Mouse (Mus musculus) lung, postnatal 4 days (tissue): ENCODE data around the gene Stpg2.
"Not testable (repeated sequence)": the region's sequence is repeated elsewhere in the genome, so short reads cannot be mapped to it uniquely, and the experiment has no call there.

Experiments
- DNase-seq, 2 experiments: peaks; one replicate each; pipeline ENCODE4 v3.0.0; 2021

Gene Stpg2

DNA sequence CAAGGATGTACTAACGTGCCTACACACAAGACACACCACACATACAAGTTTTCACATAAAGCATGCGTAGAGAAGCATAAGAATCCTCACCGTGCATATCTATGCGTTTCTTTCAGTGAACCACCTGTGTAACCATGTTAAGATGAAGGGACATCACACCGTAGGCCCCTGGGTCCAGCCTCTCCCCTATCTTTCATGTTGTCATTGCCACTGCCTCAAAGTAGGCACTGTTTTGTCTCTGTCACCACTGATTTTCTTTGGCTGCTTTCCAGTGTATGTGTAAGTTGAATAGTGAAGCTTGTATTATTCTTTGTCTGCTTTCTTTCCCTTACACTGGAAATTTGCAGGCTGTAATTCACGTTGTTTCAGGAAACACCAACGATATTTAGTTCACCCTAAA lies 236.7 kb downstream of the Stpg2 start:
- no peak for DNase-seq

DNA sequence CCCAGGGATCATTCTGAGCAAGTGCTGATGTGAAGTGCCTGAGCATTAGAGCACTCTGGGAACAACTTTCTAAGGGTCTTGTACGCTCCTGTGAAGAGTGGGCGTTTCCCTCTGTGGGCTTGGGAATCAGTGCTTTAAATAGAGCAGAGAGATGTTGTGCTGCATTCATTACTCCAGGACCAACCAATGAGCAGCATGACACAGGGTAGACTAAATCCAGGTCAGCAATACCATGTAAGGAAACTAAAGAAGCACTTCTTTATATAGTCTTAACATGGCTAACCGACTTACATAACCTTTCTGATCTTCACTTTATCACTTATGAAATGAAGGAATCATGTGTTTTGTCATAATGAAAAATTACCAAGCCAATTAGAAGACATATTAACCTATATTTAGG lies 290.4 kb downstream of the Stpg2 start:
- DNase-seq: no peak

DNA sequence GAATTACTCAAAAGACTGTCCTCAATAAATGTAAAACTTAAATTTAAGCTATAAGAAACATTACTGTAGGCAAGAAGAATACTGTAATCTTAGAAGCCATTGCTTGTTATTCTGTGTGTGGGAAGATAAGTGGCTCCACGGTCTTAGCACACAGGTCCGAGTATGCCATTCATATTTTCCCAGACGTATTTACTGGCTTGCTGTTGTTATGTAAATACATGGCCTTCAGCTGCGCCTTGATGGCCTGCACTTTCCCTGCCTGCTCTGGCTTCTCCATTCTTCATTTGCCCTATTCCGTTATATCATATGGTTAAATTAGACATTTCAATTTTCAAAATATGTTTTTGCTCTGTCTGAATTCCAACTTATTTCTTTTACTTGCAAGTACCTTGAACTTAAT lies 296.7 kb downstream of the Stpg2 start:
- no peak for DNase-seq

DNA sequence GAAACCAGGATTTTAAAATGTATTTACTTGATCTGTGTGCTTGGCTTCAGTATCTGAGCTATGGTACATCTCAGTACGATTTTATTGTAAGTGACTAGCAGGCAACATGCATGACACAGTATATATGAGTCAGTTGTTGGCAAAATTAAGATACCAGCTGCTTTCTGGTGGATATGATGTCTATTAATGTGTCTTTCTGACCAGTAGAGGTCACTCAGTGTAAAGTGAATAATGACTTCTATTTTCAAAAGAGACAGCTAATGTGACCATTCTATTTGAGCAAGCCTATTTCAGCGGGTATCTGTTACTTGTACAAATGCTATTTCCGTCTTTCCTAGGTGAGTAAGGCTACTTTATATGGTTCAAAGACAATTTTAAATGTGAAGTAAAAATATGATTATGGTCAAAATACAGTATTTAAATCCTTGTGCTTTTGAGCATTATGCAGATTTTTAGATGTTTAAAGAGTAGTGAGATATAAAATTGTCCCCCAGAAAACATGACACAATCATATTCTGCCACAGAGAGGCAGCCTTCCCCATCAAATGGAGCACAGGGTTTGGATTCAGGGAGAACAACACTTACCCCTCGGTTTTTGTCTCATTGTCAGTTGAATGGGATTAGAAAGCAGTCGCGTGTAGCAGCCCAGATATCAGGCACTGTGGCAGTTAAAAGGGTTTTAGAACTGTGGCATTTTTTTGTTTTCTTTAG lies 303.9 kb downstream of the Stpg2 start:
- no peak for DNase-seq

DNA sequence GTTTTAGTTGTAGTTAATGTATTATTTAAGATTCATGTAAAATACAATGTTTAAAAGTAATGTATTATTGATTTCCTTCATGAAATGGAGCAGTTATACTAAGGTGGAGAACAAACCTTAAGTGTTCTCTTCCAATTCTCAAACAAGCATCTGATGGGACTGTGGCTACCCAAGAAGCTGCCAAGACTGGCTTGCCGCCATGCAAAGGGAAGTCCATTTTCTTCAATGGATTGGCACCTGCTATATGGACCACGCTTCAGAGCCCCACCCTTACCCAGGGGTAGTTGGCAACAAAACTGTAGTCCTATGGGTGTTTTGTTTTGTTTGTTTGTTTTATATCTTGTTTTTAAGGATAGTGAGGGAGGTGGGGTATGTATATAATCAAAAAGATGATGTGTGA lies 373.0 kb downstream of the Stpg2 start:
- DNase-seq: no peak

DNA sequence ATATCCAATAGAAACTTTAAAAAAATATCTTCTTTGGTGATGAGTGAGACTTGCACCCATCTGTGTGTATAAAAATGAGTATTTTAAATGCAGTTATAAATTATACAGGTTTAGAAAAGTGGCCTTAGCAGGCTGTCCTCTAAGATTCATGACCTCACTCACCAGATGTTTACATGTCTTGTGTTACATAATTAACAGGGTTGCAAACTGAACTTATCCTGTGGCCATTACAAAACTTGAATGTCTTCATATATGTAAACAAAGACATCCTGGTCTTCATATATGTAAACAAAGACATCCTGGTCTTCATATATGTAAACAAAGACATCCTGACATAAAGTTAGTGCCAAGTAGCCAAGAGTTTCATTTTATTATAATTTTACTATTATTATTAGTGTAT lies 375.8 kb downstream of the Stpg2 start:
- no peak for DNase-seq

DNA sequence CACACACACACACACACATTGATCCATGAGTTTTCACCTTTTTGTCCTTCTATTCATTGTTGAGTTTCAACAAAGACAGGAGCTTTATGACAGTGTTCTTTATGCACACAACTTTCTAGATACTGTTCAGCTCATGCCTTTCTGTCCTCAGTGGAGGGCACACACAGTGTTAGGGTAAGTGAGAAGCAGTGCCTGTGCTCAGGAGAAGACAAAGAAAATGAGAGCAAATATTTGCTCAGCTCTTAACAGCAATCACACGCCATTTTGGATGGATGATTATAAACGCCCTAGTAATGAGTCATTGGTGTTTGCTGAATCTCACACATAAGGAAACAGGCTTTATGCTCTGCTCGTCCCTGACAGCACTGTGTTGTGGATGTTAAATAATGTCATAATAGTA lies 394.0 kb downstream of the Stpg2 start:
- DNase-seq: no peak

DNA sequence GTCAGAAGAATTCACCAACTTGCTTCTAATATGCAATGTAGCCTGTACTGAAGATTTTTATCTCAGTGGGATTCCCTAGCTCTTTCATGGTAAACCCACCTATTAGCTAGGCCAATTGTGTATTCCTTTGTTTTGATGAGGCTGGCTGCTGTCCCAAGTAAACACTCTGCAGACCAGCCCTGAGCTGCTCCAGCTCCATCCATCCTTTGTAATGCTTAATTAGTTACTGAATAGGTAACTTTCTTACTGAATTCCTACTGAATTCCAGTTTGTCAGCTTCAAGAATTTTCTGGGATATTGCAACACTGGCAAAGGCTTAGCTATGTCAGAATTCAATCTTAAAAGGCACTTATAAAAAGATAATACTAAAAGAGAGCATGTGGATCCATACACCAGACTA lies 402.8 kb downstream of the Stpg2 start:
- DNase-seq: not testable (repeated sequence)

DNA sequence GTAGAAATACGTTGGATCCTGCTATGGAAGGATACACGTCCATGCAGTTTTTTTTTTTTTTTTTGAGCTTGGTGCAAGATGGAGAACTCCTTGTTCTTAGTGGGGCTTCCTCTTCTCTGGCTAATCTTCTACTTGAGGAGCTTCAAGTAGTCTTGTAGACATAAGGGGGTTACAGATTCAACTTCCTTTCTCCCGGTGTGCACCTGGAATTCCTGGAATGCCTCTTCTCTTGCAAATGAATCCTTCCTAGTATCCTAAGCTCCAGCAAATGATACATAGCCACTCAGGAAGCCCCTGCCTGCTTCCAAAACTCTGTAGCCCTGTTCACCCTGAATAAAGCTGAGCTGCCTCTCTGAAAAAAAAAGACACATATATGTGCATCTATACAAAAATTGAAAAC lies 409.1 kb downstream of the Stpg2 start:
- no peak for DNase-seq

DNA sequence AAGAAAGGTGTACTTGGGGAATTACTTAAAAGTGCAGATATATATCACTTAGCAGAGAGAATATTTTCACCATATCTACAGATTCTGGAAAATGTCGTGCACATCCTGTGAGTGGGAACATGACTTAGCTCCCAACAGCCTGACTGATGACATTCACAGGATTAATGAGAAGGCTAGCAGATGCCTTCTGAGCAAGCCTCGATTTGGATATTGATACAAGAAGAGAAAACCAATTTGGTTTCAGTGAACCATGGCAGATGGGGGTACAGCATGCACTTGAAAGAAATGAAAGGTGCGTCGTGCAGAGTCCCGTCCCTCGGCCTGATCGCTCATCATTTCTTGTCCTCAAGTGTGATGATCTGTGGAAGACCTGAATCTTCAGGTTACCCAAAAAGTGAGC lies 410.3 kb downstream of the Stpg2 start:
- DNase-seq: no peak

DNA sequence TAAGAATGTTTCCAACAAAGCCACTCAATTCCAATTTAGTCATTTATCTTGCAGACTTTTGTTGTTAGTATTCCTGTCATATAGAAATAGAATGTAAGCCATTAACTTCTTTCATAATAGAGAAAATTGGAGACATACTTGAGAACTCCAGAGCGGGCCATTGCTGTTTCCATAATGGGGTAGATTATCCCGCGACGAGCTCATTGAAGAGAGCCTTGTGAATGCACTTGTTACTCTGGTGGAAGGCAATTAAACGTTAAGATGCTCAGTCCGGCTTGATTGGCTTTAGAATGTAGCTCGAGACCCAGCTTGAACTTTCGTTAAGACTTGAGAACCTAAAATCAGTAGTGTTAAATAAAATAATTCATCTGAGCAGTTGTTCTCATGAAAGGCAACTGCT lies 432.4 kb downstream of the Stpg2 start:
- DNase-seq: no peak

DNA sequence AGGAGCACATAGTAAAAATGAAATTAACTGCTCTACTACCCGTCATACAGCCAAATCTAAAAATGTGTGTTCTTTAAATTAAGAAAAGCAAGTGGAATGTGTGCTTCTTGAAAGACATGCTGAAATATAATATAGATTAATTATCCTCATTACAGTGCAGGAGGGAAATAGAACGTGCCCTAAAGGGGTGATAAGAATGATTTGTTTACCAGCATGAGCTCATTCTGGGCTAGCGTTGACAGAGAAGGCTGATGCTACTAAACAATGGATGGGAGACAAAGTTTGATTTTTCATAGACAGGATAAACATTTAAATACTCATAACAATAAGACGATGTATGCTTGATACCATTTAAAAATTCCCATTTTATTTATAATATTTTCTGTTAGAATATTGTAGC lies 446.0 kb downstream of the Stpg2 start:
- DNase-seq: no peak

DNA sequence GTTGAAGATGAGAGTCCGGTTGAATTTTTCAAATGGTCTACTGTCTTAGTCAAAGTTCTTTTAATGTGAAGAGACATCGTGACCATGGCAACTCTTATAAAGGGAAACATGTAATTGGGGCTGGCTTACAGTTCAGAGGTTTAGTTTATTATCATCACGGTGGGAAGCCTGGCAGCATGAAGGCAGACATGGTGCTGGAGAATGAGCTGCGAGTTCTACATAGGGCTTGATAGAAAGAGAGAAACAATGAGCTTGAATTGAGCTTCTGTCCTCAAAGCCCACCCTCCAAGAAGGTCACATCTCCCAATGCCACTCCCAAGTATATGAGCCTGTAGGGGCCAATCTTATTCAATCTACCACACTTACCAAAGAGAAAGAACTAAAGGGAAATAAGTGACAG lies 453.9 kb downstream of the Stpg2 start:
- no peak for DNase-seq

DNA sequence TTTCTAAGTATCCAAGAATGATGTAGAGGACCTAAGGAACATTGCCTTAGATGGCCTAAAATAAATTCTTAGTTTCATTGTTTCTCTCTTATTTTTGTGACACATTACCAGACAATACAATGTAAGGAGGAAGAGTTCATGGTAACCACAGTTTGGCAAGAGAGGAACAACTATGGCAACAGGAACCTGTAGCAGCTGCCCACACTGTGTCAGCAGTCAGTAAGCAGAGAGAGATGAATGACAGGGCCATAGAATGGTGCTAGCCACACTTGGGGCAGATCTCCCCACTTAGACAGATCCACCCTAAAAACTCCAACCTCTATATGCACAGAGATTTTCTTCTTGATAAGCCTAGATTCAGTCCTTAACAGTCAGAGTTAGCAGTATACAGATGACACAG lies 456.7 kb downstream of the Stpg2 start:
- no peak for DNase-seq

DNA sequence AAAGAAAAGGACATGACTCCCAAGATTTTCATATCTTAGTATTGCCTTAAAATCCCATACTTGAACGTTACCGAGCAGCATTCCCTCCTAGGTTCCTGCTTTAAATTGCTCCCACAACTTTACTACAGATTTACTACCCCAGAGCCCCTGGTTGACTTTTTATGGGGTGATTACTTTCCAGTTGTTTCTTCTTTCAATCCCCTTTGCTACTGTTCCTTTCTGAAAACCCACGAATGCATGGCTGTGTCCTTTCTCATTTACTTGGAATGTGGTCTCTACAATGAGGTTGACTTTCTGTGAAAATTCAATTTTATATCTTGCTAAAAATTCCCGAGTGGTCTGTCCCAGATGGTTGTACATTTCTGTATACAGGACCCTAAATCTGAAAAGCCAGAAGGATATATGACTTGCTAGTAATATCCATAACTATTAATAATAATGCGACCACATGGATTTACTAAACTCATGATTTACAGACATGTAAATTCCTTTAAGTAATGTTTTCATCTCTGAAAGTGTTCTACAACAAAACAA lies 458.3 kb downstream of the Stpg2 start:
- DNase-seq: no peak

DNA sequence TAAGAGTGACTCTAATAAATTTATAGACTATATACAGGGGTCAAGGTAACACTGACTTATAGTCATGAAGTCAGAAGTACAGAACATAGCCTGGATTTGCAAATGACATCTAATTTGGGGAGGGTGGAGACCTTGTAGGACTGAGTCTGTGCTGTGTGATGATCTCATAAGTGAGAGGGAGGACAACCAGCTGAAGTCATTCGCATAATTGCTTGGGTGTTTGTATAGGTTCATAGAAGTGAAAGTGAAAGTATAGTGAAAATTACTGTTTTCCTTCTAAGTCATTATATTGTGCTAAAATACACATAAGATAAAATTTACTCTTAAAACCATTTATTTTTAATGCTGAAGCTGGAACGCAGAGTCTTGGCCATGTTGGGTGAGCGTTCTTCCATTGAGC lies 459.6 kb downstream of the Stpg2 start:
- DNase-seq: no peak

DNA sequence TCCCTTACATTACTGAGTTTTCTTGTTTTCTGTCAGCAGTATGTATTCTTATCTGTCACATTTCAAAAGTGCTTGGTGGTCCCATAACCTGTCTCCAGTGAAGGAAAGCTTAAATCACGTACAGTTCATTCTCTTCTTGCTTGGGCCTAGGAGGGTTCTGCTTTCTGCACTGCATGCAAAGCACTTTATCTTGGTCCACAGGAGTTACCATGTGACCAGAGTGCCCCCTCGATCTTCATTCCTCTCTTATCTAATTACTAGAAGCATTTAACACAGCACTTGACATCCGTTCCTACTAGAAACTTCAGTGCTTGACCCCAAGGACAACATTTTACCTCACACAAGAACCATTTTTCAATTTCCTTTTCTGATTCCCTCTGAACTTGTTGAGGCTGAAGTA lies 470.7 kb downstream of the Stpg2 start:
- DNase-seq: no peak

DNA sequence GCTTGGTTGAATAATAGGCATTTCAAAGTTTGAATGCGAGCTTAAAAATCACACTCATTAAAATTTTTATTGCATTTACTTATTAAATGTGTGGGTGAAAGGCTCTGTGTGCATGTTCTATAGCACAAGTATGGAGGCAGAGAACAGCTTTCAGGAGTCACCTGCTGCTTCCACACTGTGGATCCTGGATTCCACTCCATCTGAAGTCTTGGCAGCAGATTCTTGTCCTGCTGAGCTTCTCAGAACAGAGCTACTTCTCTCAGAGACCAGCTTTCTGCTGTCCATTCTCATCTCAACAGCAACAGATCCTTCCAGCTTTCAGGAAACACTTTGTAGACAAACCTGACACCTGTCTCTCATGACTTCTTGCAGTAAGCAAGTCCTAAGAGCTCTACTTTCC lies 471.2 kb downstream of the Stpg2 start:
- no peak for DNase-seq

DNA sequence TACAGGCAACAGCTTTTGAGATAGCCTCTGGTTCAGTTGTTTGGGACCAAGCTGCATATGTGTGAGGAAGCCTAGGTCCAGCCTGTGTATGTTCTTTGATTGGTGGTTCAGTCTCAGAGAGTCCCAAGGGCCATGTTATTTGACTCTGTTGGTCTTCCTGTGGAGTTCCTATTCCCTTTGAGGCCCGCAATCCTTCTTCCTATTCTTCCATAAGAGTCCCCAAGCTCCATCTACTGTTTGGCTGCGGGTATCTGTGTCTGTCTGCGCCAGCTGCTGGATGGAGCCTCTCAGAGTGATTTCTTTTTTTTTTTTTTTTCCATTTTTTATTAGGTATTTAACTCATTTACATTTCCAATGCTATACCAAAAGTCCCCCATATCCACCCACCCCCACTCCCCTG lies 498.7 kb downstream of the Stpg2 start:
- DNase-seq: not testable (repeated sequence)

DNA sequence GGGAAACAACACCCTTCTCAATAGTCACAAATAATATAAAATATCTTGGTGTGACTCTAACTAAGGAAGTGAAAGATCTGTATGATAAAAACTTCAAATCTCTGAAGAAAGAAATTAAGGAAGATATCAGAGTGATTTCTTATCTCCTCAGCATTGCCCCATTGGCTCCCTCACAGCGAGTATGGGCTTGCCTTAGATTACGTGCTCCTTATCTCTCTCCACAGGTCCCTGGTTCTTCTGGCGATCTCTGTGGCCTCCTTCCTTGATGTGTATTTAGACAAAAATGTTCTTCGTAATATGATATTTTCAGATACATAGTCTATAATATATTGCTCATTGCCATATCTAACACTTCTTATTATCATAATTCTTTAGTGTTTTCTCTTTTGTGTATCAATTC lies 501.9 kb downstream of the Stpg2 start:
- not testable (repeated sequence) for DNase-seq

DNA sequence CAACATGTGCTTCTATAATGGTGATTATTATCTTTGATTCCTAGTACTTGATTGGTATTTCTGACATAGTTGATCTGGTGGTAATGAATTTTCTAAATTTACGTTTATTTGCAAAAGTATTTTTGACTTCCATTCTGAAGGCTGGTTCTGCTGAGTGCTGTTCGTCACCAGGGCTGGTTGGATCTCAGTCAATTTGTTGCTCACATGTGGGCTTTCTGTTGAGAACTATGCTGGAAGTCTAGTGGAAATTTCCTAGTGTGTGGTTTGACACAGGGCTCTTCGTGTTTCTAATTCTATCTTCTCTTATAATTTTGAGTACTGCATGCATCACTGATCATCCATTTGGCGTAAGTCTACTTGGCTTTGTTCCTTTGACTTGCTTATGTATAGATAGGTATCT lies 504.3 kb downstream of the Stpg2 start:
- DNase-seq: no peak

DNA sequence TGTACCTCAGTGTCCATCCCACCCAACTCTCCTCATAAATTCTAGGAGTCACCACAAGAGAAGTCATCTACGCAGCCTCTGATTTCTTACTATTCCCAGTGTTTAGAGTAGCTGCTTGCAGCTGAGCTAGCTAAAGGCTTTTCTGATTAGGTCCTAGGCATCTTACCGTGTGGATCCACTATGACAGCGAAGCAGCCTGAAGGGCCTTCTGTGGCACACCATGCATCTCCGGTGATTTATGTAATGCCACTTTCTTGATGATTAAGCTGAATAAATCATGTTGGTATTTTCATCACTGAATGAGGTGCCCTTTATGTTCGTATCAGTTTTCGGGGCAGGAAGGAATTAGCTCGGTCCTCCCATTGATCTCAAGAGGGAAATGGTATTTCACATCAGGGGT lies 523.3 kb downstream of the Stpg2 start:
- no peak for DNase-seq

DNA sequence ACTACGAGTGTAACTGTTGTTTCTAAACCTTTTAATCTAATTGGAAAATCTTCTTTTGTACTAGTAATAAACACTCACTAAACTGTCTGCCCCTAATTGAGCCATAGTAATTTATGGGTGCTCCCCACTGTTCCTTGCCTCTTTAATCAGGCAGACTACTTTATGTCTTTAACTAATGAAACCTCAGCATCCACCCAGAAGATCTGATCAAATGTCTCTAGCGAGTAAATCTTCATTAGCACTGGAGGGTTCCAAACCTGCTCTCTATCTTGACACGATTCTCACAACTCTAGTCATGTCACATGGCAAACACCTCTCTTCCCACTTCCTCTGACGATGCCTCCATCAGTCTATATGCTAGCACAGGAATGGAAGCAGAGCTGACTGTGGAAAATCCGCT lies 523.8 kb downstream of the Stpg2 start:
- DNase-seq: no peak

DNA sequence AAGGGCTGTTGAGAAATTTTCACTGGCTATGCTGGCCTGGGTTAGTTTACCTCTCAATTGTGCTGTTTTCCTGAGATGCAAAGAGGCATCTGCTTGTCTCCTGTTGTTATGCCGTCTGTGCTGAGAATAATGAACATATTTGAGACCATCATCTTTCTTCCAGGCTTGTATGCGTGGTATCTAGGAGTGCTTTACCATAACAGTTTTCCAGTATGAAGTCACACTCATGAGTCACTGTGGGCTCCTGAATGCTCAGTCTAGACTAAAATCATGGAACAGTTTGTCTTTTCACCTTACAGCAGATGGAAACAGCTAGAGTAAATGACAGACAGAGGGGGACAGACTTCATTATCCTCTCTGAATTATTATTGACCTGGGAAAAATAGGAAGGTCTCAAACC lies 527.7 kb downstream of the Stpg2 start:
- DNase-seq: no peak

DNA sequence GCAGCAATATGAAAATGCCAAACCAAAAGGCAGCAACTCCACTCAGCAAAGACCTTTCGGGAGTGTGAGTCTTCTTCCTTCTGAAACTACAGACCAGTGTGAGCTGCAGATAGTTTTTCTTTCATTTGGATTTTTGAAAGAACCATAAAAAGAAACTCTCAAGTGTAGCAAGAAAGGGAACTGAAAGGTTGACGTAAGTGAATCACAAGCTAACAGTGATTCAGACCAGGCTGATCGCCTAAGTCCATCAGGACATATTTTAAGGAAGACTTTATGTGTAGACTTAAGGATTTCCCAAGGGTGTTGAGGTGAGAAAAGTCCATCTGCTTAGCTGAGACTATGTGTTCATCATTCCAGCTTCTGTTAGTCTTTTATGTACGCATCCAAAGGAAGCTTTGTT lies 533.9 kb downstream of the Stpg2 start:
- DNase-seq: no peak
